Mouse (Mus musculus) embryo, embryonic 11.5 days (tissue): ENCODE measurements around the gene Ddx19a.
"Not testable (repeated sequence)": the region's sequence is repeated elsewhere in the genome, so short reads cannot be mapped to it uniquely, and the experiment has no call there.

ENCODE experiments used
- DNase-seq: peaks from one replicate; pipeline ENCODE4 v3.0.0-alpha.2; 2012; ENCODE audit warnings: low read depth, low spot score

The Ddx19a gene

GRCm38 (mm10) chr8:110933272-110933671 lies 64.3 kb downstream of the Ddx19a start:
- no peak for DNase-seq

GRCm38 (mm10) chr8:110932444-110932843 lies 65.2 kb downstream of the Ddx19a start:
- DNase-seq, result no peak

GRCm38 (mm10) chr8:110931176-110931939 lies 66.2 kb downstream of the Ddx19a start:
- DNase-seq, result no peak

GRCm38 (mm10) chr8:110929672-110930071 lies 67.9 kb downstream of the Ddx19a start:
- not testable (repeated sequence) for DNase-seq

GRCm38 (mm10) chr8:110929066-110929465 lies 68.5 kb downstream of the Ddx19a start:
- DNase-seq, result no peak

GRCm38 (mm10) chr8:110928435-110928834 lies 69.2 kb downstream of the Ddx19a start:
- DNase-seq, result no peak

GRCm38 (mm10) chr8:110926690-110927089 lies 70.9 kb downstream of the Ddx19a start:
- DNase-seq, result no peak

GRCm38 (mm10) chr8:110925691-110926140 lies 71.9 kb downstream of the Ddx19a start:
- DNase-seq, result no peak
